ENCODE assay signal across 15 mouse cellular contexts in the genomic region with DNA sequence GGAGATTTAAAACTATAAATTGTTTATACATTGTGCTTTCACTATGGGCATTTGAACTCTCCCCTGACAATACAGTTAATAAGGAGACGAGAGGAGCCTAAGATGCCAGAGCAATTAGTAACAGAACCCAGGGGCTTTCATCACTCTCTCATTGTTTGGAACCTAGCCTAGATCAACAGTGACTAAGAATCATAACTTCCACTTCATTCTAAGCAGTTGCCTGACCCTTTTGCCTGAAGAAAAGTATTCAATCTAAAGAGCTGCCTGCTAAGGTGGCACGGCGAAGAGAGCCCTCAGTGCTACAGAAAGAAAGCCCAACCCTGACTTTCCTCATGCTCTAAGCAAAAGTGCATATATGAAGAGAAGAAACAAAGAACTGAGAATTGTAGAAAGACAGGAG. TPM values are rescaled to one million over a fixed set of nuclear protein-coding genes. Genes with fewer than 3 reads are reported as not detected.
DNase-seq lines count a peak whose midpoint lies in the region; ATAC-seq and TF ChIP-seq lines count a peak whose summit lies in the region.
"Had no signal": no experiment of that assay in that cellular context is flagged by ENCODE, and none has a peak within 500 bp of the region (broad histone marks: within the 10 kb centered on the region; RNA-seq: fewer than 3 reads in every experiment).

No protein-coding gene starts in this region.

- peak; percentile 24 for DNase-seq in embryo, embryonic 11 days
- no peak for DNase-seq in embryo, embryonic 10 days (ENCODE audit: low spot score)
- DNase-seq in kidney, postnatal 0 days (ENCODE audit: low spot score): peak; percentile 21
- DNase-seq in kidney, adult 2 months: no peak
- peak; percentile 81 for DNase-seq in Patski (ENCODE audit: low read depth, low spot score)
- peak; percentile 76 for DNase-seq in lung, postnatal 25 days (ENCODE audit: low spot score)
- DNase-seq in kidney, adult 11 months: no peak
- DNase-seq: cerebellum, adult 2 months; right cerebral cortex, postnatal 14 days had no signal

- WGBS in kidney, postnatal 0 days: 29% methylated on average over 3 of the region's 3 CpGs
- WGBS in kidney, adult 2 months: 37% methylated on average over 3 of the region's 3 CpGs
- WGBS in forebrain, embryonic 12.5 days: 33% methylated on average over 3 of the region's 3 CpGs

- no peak overlapping the region for H3K4me2 ChIP-seq in kidney, postnatal 0 days (ENCODE audit: low read length)
- no peak overlapping the region for H3K4me2 ChIP-seq in forebrain, embryonic 12.5 days
- H3K4me2 ChIP-seq: liver, embryonic 15.5 days had no signal

- no peaks in the 10 kb centered on the region for H3K36me3 ChIP-seq in kidney, postnatal 0 days (ENCODE audit: insufficient read depth, low read length)
- no peaks in the 10 kb centered on the region for H3K36me3 ChIP-seq in kidney, adult 2 months (ENCODE audit: control insufficient read depth, insufficient read depth, low read length)
- H3K36me3 ChIP-seq in forebrain, embryonic 12.5 days (replicated peaks): no peaks in the 10 kb centered on the region
- H3K36me3 ChIP-seq: liver, embryonic 15.5 days; midbrain, embryonic 10.5 days had no signal

- TF ChIP-seq CTCF in kidney, postnatal 0 days (IDR thresholded peaks at IDR 0.05; ENCODE audit: low read depth): no peak
- no peak for TF ChIP-seq CTCF in kidney, adult 2 months (conservative IDR thresholded peaks at IDR 0.05; ENCODE audit: insufficient read depth, insufficient read length, low read depth, low read length)
- TF ChIP-seq CTCF in Patski (IDR thresholded peaks at IDR 0.05): no peak

- no peak overlapping the region for H3K4me3 ChIP-seq in kidney, postnatal 0 days (replicated peaks; ENCODE audit: low read depth, low read length)
- no peak overlapping the region for H3K4me3 ChIP-seq in kidney, adult 2 months (ENCODE audit: insufficient read depth, low read depth, low read length)
- no peak overlapping the region for H3K4me3 ChIP-seq in forebrain, embryonic 12.5 days (replicated peaks)
- H3K4me3 ChIP-seq: layer of hippocampus, adult 2 months; liver, embryonic 15.5 days; midbrain, embryonic 10.5 days had no signal

- CTCF ChIA-PET in Patski (lab: Charles Lee): interaction anchor here (1.1 to 1.5 kb wide), 3 partner anchors 47 to 76 kb away, joined by 3 to 4 read pairs (median 3); no protein-coding TSS in a partner anchor

- in situ Hi-C loops in Patski (cut with MboI; ENCODE audit: low pct_unique_long_range_greater_than_20kb): loop anchor here (10.0 kb wide), 1 partner anchor 51 kb away; no protein-coding TSS in a partner anchor

- TF ChIP-seq POLR2A in kidney, adult 2 months (IDR thresholded peaks at IDR 0.05; ENCODE audit: low read depth, low read length): no peak

- ATAC-seq in kidney, postnatal 0 days (replicated peaks; ENCODE audit: low FRiP score, low read depth): no peak
- ATAC-seq in Patski: peak; percentile 99
- ATAC-seq in forebrain, embryonic 12.5 days (ENCODE audit: low FRiP score): no peak
- ATAC-seq: activated CD4-positive, CD25-positive, alpha-beta regulatory T cell, adult 4 months; hindbrain, postnatal 0 days had no signal

- no peaks in the 10 kb centered on the region for H3K27me3 ChIP-seq in kidney, postnatal 0 days (ENCODE audit: insufficient read depth, low read length)
- H3K27me3 ChIP-seq in kidney, adult 2 months (replicated peaks; ENCODE audit: control insufficient read depth, insufficient read depth, low read length): no peaks in the 10 kb centered on the region; the same call in 1 of the 2 replicates
- H3K27me3 ChIP-seq in Patski: no peaks in the 10 kb centered on the region
- H3K27me3 ChIP-seq in forebrain, embryonic 12.5 days: no peaks in the 10 kb centered on the region
- H3K27me3 ChIP-seq: liver, embryonic 15.5 days had no signal

- no peaks in the 10 kb centered on the region for H3K9me3 ChIP-seq in kidney, postnatal 0 days (replicated peaks; ENCODE audit: low read length)
- H3K9me3 ChIP-seq in forebrain, embryonic 12.5 days: no peaks in the 10 kb centered on the region
- H3K9me3 ChIP-seq: liver, embryonic 15.5 days; midbrain, embryonic 10.5 days had no signal

- no peaks in the 10 kb centered on the region for H3K4me1 ChIP-seq in kidney, postnatal 0 days (replicated peaks; ENCODE audit: insufficient read depth, low read length)
- H3K4me1 ChIP-seq in kidney, adult 2 months (ENCODE audit: control insufficient read depth, insufficient read depth, low read length): no peaks in the 10 kb centered on the region
- H3K4me1 ChIP-seq in forebrain, embryonic 12.5 days: no peaks in the 10 kb centered on the region
- H3K4me1 ChIP-seq: liver, embryonic 15.5 days; midbrain, embryonic 10.5 days had no signal

- POLR2A ChIA-PET in Patski (lab: Charles Lee): interaction anchor here (1.2 kb wide), 1 partner anchor 72 kb away, joined by 6 read pairs; no protein-coding TSS in a partner anchor

- H3K27ac ChIP-seq in kidney, postnatal 0 days: no peak overlapping the region
- H3K27ac ChIP-seq in kidney, adult 2 months (ENCODE audit: insufficient read depth, low read depth, low read length): no peak overlapping the region
- H3K27ac ChIP-seq in forebrain, embryonic 12.5 days: no peak overlapping the region
- H3K27ac ChIP-seq: hindbrain, postnatal 0 days; layer of hippocampus, adult 2 months; liver, embryonic 15.5 days; midbrain, embryonic 10.5 days had no signal

- no peak overlapping the region for H3K9ac ChIP-seq in kidney, postnatal 0 days (ENCODE audit: low read depth, low read length)
- H3K9ac ChIP-seq in forebrain, embryonic 12.5 days: no peak overlapping the region
- H3K9ac ChIP-seq: liver, embryonic 15.5 days had no signal

RNA-seq across cellular contexts. Expression of a gene that starts 19.2 kb away (rescaled TPM):
- 21.0 and 24.1 TPM in 2 replicates for polyA plus RNA-seq in kidney, postnatal 0 days (2015; fragmentation: Nextera tagmentation; extraction: Ambion mirVana)
- 28.8 and 31.8 TPM in 2 replicates for polyA plus RNA-seq in kidney, adult 2 months (2012; rRNA removed)
- polyA plus RNA-seq in Patski (2021): 0.68 TPM
- polyA plus RNA-seq in forebrain, embryonic 12.5 days (2016; fragmentation: Nextera tagmentation; extraction: Ambion mirVana): 5.2 and 6.7 TPM in 2 replicates
- polyA plus RNA-seq: activated CD4-positive, CD25-positive, alpha-beta regulatory T cell, adult 4 months had no signal

Comparison
In these comparisons a context has a peak if more than half of its experiments do, and no peak if none do; other contexts are left out.
1. DNase-seq: peak in embryo, embryonic 11 days (single experiment), kidney, postnatal 0 days (single experiment), Patski (single experiment) and lung, postnatal 25 days (single experiment); none in embryo, embryonic 10 days (single experiment), kidney, adult 2 months (single experiment) and kidney, adult 11 months (single experiment).